Mouse (Mus musculus): ENCODE measurements around the gene Trp53rkb. TPM values are rescaled to one million over a fixed set of nuclear protein-coding genes. Genes with fewer than 3 reads are reported as not detected.

The Trp53rkb gene
- polyA plus RNA-seq, 3 experiments from 2014 or later, result 0.11 to 0.83 (median 0.44) TPM

DNA sequence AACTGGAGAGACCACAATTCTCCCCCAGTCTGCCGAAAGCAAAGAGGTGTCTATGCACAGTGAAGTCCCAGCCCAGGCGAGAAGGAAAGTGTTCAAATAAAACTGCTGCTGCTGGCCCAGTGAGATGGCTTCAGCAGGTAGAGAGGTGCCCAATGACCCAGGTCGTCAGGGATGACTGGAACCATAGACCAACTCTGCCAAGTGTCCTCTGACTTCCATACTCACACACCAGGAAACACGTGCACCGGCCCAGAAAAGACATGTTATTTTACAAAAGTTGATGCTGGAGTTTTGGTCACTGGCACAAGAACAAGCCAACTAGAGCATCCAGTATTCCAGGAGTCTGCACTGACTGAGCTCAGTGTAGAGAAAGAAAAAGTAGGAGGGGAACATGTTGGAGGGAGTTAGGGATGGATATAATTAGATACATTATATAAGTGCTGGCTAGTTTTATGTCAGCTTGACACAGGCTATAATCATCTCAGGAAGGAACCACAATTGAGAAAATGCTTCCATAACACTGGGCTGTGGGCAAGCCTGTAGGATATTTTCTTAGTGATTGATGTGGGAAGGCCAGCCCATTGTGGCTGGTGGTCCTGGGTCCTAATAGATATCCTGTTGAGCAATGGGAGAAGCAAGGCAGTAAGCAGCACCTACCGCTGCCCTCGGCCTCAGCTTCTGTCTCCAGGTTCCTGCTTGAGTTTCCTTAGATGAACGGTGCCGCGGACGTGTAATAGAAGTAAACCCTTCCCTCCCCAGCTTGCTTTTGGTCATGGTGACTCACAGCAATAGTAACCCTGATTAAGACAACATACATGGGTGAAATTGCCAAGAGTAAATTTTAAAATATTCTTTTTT is 7.5 kb downstream of the Trp53rkb start:
- no peak for ATAC-seq

DNA sequence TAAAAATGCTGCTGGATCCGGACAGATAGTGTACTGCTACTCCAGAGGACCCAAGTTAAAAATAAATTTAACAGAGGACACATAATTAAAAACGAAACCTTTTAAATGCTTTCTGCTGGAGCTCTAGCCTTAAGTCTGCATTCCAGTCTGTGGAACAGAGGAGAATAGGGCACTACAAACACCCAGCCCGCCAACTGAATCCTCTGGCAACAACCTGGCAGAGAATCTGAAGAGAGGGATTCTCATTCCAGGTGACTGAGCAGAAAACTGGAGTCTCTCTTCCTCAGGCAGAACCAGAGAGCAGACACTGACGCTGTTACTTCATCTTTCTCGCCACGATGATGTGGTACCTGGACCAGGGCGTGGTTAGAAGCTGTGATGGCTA is 8.1 kb downstream of the Trp53rkb start:
- no peak for ATAC-seq

DNA sequence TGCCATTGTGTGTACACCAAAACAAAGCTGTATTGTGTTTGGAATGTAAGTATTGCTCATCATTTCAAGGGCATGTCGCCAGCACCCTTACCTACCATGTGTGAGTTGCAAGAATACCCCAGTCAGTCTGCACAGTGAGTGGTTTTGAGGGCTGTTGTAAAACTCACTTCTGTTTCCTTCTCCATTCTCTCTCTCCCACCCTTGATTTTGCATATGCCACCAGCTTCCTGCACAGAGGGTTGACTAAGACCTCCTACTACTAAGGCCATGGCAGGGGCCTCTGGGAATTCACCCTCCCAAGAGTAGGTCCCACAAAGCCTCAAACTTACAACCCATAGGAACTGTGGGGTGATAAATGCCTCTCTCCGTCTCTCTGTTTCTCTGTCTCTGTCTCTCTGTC is 9.1 kb downstream of the Trp53rkb start:
- ATAC-seq, result no peak

DNA sequence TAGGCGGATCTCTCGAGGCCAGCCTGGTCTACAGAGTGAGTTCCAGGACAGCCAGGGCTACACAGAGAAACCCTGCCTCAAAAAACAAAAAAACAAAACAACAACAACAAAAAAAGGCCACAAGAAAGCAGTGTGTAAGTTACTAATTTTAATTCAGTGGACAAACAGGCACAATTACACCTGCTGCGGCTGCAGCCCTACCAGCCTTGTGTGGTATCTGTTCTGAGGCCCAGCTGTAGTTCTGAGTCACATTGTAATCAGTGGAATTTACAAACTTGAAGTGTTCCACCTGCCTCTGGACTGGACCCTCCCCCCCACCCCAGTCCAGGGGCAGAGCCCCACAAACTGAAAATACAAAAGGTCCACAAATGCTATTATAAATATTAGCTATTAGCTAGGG is 11.0 kb downstream of the Trp53rkb start:
- no peak for ATAC-seq

DNA sequence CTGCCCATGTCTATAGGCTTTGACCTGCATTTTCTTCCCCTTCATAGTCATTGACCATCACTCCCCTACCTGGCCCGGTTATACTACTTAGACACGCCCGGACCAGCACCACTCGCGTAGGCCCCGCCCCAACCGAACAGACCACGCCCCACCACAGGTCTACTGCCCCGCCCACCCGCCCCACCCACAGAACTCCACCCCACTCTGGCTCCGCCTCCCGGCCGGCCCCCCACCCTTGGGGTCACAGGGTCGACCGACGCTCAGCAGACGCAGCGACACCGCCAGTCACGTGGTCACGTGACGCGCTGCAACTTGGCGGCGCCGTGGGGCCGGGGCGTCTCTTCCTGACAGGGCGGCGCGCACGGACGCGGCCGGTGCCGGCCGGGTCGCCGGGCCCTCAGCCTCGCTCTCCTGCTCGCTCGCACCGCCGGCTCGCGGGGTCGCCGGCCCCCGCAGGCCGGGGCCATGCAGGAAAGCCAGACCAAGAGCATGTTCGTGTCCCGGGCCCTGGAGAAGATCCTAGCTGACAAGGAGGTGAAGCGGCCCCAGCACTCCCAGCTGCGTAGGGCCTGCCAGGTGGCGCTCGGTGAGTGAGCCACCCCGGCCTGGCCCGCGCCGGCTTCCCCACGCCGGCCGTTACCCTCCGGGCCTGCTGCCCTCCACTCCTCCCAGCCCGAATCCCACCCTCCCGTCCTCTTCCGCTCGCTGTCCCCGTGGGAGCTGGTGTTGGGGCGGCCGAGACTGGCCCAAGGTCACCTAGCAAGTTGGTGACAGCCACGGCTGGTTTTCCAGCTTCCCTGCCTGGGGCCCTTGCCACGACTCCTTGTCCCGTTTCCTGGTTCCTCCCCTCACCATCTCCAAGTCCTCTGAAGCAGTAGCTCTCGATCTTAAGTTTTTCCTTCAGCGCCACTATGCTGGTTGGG is 13.2 kb downstream of the Trp53rkb start, which contains the start of gene Arfgef2:
Gene Arfgef2 (plus strand): TSS at position 339 of the 923 bp plus-strand sequence.
- peak; percentile 93 for ATAC-seq

DNA sequence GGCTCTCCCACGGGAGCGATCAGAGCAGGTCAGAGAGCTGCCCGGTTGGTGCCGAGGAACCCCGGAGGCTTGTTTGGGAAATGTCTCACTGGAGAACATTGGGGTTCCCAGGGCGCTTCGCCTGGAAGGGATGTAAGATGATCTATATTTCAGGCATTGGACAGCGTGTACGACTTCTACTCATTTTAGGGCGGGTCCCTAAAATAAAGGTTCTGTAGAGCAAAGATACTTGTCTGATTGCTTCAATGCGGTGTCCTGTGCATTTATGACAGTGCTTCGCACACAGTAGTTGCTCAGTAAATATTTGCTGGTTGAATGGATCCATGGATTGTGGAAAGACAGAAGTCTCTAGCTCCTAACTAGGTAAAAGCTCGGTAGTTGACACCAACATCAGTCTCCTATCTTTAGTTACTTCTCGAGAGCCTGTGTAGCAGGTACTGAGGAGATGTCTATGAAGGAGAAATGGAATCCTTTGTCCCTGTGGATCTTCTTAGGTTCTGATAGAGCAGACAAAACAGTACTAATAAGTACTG is 13.9 kb downstream of the Trp53rkb start:
- ATAC-seq, result peak; percentile 5

DNA sequence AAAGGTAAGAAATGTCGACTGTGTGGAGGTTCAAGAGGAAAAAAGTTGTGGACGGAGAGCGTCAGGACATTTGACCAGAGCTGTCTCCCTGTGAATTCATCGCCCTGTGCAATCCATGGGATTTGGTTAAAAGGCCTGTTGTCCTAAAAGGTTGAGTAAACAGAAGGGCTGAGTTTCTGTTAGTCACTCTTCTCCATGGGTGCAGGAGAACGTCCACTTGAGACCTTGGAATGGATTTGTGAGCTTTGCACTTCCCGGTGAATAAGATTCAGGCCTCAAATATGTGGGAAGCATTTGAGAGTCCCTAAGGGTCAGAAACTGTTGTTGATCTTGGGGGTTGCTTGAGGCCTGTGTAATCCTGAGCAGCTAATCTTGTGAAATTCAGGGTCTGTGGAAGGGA is 14.5 kb downstream of the Trp53rkb start:
- no peak for ATAC-seq

DNA sequence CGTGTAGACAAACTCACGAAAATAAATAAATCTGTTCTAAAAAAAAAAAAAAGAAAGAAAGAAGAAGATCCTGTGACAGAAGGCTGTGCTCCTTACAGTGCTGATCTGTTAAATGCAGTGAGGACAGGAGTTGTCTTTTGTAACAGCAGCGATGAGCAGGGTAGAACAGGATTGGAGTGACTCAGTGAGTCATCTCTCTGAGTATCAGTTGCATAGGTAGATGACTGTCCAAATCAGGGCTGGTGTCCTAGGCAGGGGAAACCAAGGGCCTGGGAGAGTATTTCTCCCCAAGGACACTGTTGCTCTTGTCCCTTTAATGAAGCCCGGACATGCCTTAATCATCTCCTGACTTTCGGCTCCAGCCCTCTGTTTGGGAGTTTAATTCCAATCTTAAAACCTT is 17.2 kb downstream of the Trp53rkb start:
- no peak for ATAC-seq

DNA sequence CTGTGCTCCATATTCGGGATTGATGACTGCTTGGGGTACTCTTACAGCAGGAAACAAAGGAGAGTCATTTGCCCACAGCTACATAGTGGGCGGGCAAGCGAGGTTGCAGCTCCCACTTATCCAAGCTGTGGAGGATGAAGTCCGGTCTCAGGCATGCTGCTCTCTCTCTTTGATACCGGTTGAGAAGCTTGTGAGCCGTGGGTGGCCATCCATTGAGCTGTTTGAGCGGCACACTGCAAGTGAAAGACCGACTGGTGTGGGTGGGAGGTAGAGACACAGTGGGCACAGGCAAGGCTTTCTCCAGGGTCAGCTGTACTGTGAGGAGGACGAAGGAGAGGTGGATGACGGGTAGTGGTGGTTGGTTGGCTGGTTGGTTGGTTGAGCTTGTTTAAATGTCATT is 18.5 kb downstream of the Trp53rkb start:
- no peak for ATAC-seq

DNA sequence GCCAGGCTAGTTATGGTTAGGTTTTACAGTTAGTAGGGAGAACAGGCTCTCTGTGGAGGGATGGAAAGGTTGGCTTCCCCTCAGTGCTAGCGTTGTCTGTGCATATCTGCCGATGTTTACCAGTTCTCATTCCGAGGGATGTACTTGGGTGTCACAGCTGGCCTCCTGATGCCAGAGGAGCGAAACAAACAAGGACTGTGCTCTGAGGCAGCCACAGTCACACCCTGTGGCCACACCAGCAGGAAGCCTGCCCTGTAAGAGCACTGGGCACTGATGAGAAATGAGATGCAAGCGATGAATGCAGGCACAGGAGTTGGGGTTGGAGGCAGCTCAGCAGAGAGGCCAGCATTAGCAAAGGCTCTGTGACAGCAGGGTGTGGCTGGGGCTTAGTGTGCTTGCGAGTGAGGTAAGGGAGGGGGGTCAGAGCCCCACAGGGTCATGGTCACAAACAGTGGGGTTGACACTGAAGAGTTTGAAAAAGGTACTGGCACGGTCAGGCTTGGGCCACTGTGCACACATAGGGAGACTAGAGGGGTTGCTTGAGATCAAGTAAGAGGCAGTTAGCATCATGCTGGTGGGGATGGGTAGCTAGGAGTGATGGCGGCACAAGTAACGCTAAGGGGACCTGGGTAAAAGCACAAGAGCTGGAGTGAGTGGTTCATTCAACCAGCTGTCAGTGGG is 26.3 kb downstream of the Trp53rkb start:
- no peak for ATAC-seq

DNA sequence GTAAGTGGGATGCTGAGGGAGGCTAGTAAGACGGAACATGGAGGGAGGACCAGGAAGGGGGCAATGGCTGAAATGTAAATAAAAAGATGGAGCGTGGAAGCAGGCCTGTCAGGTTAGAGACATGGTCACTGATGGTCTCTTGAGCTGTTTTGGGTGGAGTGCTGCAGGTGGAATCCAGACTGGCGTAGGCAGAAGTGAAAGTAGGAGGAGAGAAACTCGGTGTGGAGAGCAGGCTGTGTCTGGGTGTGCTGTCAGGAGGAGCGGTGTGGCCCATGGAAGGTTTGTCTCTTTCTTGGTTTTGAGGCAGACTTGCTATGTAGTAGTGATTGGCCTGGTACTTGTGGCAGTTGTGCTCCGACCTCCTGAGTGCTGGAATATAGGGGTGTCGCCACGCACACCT is 27.5 kb downstream of the Trp53rkb start:
- ATAC-seq, result no peak

DNA sequence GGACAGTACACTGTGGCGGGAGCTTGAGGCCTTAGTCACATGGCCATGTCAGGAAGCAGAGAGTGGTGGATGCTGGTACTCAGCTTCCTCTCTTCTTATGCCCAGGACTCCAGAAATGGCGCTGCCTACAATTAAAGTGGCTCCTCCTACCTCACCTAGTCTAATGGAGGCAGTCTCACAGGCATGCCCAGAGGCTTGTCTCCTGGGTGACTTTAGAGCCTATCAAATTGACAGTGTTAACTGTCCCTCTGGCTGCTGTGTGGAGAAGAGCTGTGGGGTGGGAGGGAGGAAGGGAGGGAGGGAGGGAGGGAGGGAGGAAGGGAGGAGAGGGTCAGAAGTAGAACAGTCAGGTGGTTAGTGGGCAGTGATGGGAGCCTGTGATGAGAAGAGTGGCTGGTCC is 28.5 kb downstream of the Trp53rkb start:
- no peak for ATAC-seq

DNA sequence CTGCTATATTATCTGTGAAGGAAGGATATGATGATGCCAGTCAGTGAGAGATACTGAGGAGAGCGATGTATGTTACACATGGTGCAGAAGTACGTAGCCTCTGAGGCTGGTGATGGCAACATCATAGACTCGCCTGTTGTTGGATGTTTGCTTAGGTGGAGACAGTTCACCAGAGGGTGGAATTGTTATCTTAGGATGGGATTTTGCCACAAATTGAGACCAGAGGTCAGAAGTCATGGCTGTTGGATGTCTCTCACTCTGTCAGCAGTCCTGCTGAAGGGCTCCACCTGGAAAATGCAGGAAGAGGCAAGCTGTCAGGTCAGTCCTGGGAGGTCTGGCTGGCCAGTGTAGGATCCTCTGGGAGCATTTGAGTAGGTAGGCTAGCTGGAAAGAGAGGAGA is 29.1 kb downstream of the Trp53rkb start:
- ATAC-seq, result no peak

DNA sequence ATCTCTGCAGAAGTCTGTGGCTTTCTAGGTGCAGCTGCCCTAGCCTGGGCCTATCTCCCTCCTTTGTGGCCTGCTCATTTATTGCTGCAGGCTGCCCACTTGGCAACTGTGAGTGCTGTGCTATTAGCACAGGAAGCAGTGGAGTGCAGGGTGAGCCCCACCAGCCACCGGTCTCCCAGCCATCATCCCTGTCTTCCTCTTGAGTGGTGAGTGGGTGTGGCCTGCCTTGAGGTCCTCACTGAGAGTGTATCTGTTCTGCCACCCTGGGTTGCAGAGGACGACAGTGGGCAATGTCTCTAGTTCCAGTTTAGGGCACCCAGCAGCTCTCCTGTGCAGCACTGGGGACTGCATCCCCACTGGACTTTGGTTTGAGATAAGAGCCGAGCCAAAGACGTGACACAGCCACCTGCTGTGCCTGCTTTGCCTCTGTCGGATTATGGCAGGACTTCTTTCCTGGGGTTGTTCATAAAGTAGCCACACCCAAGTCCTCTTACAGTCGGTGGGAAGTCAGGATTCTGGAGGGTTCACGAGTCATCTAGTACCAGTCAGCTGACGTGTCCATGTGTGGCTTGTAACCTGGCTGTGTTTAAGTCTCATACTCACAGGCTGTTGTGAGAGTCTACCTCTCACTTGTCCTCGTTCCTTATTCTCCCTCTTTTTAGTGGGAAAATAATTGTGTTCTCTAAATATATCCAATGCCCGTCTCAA is 29.9 kb downstream of the Trp53rkb start:
- ATAC-seq, result no peak

DNA sequence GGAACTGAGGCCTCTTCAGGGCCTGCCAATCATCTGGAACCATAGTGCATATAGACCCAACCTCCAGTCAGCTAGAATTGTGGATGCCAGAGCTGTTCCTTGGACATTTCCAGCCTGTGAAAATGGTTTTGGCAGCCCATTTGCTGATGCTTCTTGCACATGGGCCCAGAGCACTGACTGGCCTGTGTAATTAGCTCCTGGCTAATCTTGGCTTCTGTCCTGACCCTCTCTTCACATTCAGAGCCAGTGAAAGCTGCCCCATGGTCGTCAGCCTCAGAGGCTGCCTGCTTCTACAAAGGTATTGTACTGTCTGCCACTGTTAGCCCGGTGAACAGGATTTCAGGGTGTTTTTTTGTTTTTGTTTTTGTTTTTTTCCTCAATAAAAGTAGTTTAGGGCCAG is 30.6 kb downstream of the Trp53rkb start:
- ATAC-seq, result no peak

DNA sequence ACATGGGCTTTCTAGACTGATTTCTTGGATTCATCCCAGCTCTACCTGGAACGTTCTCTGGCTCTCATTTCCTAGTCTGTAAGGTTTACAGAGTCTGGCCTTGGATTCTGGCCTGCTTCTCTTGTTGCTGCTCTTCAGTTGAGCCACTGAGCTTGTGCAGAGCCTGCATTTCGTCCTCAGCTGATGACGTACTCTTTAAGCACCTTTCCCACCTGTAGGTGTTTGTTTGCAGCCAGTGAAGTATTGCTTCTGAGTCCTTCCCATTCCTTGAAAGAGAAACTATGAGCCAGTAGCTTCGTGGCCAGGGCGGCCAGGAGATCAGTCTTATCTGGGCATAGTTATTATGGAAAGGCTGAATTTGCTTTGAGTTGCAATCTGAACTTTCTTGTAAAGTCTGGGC is 32.1 kb downstream of the Trp53rkb start:
- no peak for ATAC-seq

DNA sequence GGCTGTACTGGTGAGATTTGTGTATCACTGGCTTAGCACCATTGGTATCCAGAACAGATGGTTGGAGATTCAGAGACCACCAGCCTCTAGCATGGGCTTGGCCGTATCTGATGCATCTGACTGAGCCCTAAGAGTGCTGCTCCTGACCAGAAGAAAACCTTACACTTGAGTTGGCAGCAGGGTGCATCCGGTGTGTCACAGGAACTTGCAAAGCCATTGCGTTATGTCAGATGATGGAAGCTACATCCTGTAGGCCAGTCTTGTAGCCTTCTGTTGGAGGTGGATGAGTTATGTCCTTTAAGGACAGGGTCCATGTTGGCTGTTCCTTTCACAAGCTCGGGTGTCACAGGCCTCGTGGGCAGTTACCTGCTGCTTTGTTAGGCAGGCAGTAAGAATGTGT is 32.7 kb downstream of the Trp53rkb start:
- ATAC-seq, result no peak

DNA sequence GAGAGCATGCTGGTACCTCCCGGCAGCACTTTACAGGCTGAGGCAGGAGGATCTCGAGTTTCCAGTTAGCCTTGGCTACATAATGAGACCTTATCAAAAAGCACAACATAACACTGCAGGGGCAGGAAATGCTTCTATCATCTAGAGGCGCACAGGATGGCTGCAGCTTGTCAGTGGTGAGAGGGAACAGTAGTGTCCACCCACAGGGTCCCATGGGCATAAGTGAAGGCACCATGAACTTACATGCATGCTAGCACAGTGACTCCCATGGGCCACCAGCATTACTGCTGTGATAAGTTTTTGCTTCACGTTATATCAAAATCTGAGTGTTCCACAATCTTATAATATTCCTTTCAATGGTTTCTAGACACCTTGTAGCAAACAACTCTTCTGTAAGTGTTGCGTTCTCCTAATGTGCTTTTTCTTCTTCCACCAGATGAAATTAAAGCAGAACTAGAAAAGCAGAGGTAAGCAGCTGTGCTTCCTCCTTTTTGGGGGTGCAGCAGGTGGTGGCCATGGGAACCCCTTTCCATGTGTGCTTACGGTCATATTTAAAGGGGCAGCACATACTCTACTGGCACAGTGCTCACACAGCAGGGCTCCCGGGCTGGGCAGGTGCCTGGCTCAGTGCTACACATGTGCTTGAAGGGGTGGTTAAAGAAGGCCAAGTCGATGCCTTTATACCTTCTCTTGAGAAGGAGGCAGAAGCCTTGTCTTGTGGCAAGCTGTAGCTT is 34.3 kb downstream of the Trp53rkb start:
- no peak for ATAC-seq

DNA sequence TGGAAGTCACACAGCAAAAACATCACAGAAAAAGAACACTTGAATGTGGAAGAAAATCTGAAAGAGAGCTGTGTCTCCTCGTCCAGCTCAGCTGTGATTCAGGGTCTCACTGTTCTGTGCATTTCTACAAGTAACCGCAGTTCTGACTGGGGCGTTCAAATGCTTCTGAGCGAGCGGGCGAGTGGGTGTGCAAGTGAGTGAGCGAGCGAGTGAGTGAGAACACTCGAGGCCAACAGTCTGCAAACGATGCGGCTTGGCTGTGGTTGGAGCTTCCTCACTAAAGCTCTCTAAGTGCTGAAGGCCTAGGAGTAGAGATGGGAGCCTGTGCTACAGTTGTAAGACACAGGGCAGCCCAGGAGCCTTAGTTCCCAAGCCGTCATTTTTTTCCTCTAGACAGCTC is 36.0 kb downstream of the Trp53rkb start:
- no peak for ATAC-seq

DNA sequence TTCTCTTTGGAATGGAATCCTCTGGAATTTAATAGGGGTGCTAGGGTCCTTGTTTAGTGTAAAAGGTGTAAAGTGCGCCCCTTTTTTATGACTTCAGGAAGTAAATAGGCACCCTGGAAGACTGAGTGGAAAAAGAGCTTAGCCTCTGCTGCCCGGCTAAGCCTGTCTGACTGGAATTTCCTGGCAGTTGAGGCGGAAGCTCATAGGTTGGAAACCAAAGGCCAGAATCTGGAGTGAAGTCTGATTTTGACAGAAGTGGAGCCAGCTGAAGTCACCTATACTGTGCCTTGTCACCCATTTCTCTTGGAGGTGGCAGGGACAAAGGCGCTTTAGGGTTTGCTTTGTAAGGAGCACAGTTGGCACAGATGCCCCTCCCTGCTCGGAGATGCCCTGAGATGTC is 38.0 kb downstream of the Trp53rkb start:
- no peak for ATAC-seq

DNA sequence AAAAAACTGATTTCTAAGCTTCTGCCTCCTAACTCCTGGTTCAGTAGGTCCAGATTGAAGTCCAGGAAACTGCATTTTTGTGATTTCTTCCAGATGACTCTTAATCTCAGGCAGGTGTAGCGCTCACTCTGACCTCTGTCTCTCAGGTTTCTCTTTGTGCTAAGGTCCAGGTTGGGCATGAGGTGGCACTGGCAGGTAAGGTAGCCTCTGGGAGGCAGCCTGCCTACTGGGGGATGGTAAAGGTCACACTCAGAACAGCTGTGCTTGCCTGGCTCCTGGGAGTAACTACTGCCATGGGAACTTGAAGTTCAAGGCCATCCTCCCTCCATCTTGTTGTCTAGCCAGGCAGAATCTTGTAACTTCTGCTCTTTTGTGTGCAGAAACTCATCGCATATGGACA is 41.8 kb downstream of the Trp53rkb start:
- no peak for ATAC-seq
